Mouse (Mus musculus) spleen, postnatal 14 days (tissue): ENCODE data around the gene Plagl1.
A peak's percentile ranks its signal among the peaks of the same experiment; 100 is the strongest.

Experiments used
- DNase-seq, 2 experiments: peaks; one replicate each; pipeline ENCODE4 v3.0.0; 2021 to 2022; ENCODE audit warnings: low spot score in 2 of 2

Plagl1 gene

DNA sequence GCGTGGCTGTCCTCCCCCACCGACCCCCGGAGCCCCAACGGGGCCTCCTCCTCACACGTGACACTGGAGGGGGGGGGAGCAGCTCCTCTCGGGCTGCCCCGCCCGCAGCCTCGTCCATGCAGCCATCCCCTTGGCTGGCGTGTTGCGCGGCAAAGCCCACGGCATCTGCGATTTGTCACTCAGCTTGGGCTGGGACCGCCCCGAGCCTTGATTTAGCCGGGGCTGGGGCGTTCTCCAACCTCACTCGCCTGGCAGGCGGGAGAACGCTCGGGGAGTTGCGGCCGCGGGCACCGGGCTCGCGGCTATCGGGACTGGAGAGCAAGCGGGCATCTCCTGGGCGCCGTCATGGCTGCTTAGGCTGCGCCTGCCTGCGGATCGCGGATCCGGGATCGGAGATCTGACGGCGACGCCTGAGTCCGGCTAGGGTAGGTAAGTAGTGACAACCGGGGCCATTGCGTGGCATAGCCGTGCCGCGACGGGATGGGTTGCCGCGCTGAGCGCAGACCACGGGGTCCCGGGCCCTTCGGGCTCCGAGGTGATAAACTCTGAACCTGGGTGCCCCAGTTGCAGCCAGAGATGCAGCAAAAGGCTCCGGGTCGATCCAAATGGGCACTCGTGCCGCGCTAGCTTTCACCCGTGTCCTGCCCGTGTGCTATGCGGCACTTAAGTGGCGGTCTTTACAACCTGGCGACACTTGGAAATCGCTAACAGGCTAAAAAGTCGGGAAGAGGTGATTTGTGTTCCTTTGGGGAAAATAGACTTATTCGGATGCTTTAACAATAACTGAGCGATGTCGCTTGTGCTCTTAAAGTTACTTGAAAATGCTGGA lies 30.5 kb downstream of the Plagl1 start:
- DNase-seq = peak; percentile 3 to 9

DNA sequence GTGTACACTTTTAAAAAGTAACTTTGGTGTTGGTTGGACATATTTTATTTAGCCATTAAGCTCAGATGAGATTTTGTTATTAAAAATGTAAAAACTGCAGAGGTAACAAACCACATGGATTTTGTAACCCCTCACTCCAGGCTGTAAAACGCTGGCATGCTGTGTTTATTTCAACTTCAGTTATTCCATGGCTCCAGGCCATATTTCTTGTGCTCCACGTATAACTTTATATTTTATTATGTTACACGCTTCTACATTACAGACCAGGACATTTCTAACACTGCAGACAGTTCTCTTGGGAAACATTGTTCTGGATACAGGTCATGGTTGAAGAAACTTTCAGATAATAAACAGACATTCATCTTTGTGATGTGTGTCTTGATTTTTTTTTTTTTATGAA lies 32.7 kb downstream of the Plagl1 start:
- DNase-seq = no peak

DNA sequence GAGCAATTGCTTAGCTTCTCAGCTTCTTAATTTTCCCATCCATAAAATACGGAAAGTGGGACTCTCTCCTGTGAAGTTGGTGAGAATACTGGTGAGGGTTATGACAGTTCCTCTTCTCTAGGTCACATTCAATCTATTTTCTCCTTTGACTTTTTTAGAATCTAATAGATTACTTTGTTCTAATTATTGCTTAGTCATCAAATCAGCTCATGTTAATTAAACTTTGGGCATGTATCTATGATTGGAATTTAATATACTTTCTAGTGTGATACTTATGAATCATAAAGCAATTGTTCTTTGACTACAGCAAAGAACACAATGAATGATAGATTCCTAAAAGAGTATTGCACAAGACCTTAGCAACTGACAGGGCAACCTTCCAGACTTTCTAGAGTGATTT lies 38.6 kb downstream of the Plagl1 start:
- DNase-seq = no peak

DNA sequence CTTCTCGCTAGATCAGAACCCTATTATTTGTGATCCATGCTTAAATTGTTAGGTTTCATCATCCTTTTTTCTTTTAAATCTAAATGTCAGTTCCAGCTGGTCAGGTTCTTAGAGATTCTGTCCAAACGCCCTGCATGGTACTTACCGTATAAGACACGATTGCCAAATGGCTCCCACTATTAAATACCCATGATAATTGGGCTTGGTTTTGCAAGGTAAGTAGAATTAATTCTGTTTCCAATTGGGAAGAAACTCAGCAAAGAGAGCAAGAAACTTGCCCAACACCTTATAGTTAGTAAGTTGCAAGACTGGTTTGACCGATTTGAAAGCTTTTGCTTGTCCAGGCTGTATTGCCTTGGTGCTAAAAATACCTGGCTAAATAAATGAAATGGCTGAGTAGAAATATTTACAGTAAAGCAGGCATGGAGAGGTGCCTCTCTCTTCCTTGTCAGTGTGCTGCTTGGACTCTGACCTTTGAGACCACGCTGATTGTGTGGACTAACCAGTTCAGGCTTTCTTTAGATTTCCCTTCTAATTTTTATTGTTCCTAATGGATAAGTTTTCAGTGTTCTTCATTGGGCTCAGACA lies 39.9 kb downstream of the Plagl1 start:
- DNase-seq = no peak

DNA sequence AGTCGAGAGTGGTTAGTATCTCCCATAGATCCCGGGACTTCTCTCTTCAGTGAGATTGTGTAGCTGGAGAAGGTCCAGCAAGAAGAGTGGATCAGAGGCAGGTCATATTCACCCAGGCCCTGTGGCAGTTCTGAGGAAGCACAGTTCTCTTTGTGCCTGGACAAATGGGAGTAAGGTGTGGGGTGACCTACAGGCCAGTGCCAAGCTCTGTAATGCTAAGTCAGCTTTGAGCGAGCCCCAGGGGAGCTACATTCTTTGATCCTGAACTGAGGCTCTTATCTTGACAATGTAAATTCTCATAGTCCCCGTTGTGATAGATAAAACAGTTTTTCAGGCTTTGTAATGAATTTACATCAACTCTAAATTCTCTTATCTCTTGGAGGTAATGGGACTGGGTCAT lies 42.1 kb downstream of the Plagl1 start:
- no peak for DNase-seq

DNA sequence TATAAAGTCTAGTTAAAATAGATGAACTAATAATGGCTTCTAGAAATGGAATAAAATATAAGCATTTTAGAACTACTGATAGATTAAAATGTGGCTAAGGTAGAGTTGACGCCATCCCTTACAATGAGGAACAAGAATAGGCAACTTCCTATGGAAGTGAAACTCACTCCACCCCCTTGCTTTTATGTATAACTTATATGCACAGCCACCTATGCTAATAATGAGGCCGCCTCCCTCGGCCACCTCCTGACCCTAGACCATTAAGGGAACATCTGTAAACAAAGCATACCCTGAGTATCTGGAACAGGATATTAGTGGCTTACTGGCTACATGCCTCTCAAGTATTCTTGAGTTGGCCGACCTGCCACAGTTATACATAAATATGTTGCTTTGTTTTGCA lies 43.5 kb downstream of the Plagl1 start:
- DNase-seq = no peak

DNA sequence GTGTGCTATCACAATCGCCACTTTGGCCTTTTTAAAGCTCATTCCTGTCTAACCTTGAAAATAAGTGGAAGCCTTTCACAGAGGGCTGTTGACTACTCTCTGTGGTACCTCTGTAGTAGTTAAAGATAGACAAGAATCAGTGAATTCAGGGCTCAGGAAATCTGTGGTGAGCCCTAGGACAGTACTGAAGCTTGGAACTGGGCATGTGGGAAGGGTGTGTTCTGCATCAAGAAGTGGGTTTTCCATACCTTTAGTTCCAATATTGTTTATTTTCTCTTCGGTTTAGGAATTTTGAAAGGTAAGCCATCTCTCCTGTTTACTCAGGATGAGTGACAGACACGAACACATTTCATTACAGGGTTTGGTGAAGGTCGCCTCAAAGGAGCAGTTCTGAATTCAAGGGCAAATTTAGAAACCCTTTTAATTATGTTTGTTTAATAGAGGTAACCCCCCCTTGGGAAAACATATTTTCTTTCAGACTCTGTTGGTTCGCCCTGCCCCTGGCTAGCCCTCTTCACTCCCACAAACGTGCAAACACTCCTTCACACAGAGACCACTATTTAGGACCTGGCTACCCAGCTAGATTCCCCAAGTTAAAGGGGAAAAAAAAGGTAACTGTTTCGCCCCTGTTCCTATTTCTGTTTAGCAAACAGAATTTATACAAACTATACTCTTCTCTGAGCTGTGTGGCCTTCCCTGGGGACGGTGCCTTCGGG lies 46.8 kb downstream of the Plagl1 start:
- DNase-seq = no peak

DNA sequence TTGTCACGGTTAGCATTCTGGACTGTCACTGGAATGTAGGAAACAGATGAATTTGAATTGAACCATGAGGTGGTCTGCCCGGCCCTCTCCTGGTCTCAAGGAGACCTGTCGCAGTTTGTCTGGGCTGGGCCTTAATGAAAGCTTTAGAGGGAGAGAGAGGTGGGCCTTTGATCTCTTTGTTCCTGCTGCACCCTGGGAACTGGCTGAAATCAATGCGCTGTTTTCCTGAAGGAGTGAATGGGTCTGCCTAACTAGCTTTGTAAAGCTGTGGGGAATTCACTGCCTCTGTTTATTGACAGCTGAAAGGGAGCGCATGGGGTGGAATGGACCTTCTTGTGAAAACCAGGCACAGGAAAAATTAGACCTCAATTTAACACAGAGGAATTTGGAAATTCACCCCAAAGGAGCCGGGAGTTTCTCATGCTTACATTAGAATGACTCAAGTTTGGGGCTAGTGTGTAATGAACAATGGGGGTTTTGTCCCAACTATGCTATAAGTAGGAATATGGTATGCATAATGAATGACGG lies 47.8 kb downstream of the Plagl1 start:
- no peak for DNase-seq

DNA sequence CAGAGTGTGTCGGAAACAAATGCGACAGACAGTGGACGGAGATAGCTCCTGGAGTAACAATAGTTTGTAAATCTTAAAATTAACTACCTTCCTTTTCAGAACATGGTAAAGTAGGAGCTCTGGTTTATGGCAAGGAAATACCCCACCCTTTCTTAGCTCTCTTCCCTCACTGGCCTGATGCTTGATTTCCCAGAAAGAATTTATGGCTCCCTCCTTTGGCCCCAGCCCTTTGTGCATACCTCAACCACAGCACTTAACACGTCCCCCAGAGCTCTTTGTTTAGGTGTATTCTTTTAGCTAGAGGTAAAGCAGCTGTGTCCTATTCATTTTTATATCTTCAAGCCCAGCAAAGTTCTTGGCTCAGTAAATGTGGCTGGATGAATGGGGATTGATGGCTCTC lies 48.5 kb downstream of the Plagl1 start:
- DNase-seq = no peak

DNA sequence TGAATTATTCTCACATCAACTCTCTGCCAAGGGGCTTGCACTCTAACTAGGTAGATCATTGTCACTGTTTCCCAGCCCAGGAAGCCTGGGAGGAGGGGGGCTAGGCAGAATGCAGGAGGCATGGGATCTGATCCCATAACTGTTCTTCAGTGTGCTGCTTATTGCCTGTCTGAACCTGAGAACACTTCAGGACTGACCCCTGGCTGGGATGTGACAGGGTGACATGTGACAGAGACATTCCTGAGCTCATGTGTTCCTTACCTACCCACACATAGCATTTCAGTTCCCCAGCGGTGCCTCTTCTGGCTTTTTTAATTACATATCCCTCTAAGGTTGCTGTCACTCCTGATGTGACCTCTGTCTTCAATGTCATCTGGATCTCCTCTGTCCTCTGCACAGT lies 49.5 kb downstream of the Plagl1 start:
- no peak for DNase-seq

DNA sequence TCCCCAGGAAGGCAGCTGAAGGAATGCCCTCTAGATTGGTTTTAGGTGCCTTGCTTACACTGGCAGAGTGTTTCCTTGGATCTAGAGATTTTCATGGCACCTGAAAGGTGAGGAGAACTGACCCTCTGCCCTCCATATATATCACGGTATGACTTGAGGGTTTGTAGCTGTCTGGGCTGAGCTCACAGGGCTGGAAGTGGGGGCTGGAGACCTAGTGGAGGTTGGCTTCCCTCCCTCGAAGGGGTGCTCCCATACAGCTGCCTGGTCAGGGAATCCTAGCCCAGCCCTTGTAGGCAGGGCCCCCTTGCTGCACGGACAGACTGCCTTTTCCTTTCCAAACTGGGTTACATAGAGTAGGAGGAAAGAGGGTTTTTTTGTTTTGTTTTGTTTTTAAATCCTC lies 52.5 kb downstream of the Plagl1 start:
- DNase-seq = no peak

DNA sequence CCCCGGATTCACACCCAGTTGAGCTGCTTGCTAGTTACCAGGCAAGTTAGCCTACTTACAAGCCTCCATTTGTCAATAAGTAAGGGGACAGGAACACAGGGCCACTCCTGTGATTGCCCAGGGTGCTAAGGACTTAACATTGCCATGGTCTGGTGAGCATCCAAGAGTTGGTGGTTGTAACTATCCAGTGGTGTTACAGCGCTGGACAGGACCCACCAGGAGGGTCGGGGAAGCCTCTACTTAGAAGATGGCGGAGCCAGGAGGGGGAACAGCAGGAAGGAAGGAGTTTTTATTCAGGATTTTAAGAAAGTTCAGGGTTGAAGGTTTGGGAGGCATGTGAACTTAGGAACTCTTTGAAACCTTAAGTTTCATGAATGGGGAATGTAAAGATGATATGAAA lies 53.3 kb downstream of the Plagl1 start:
- no peak for DNase-seq

DNA sequence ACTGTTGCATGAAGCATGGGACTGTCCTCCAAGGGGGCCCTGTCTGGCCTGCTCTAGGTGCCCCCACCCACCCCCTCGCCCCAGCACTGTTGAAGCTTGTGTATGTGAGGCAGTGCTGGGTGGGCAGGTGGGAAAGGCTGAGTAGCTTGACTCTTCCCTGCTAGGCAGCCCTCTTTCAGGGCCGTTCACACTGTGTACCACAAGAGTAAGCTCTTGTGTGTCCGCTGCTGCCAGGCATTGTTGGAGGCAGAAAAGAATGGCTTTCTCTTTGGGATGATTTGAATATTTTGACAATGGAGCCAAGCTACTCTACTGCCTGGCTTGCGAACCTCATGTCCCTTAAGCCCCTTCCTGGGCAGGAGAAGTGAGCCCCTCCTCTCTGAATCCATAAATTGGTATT lies 54.7 kb downstream of the Plagl1 start:
- DNase-seq = no peak

DNA sequence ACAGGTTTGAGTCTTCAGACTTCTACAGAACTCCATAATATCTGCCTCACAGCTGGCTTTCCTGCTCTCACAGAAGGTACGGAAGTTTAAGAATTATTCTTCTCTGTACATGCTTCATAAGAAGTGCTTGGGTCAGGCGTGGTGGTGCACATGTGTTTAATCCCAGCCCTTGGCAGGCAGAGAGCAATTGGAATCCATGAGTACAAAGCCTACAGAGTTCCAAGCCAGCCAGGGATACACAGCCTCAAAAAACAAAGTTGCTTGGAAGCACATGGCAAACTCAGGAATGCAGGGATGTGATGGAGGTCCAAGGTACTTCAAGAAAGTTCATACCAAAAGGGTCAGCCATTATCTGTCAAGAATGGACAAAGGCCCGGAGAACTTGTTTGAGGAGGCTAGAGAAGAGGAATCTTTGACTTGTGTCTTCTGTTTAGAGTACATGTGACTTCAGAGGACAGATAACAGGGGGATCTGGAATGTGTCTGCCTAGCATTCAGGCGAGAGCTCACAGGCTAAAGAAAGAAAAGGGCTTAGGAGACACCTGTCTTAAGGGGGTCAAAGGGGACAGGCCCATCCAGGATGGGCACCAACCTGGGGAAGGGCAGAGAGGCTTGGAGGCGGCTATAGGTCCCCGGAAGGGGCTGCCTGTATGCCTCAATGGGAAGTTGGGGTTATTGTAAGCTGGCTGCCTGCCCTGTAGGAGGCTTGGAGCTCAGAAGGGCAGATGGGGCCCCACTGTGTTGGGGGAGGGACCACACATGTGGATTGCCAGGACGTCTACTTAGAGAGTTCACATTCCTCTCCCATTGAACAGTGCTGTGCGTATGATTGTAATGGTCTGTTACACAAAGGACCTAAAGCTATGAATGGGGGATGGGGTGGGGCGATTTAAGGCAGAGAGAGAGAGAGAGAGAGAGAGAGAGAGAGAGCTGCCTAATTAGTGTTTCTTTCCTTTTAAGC lies 56.7 kb downstream of the Plagl1 start:
- DNase-seq = no peak

DNA sequence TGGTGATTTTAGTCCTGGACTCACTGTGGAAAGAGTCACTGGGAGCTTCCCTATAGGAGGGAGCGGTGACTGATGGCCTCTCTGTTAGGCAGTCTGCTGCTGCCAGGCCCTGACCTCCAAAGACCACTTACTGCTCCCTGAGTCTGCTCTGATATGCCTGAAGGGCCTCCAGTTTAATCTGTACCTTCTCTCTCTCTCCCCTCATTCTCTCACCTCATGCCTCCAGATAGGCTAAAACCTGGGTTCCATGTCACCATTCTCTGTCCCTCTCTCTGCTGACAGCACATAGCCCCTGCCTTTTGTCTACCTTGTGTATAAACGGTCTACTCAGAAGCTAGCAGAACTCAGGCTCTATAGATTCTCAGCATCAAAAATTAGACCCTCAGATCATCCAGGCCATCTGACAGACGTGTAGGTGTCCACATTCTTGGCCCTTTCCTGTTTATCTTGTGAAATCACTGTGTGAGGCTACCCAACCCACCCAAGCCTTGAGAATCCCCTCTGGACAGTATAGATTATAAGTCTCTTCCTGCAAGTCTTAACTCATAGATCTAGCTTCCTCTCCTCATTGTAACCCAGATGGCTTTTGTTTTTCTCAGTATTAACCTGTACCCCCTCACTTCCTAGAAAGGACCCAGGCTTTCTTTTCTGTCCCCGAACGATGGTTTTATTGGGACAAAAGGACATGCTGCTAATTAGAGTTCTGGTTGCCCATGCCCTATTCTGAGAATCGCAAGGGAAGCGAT lies 57.9 kb downstream of the Plagl1 start:
- DNase-seq = no peak

DNA sequence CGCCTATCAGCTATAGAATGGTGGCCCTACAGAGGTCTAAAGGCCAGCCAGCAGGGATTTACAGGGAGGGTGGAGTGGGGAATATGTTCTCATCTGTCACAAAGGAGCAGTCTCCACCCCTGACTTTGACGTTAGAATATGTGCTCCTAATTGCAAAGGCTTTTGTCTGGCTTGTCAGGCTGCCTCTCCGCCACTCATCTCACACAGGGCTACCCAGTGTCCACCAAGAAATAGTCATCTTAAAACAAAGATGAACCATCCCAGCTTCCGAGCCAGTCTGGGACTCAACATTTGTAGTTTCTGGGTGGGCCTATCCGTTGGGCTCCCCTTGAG lies 58.4 kb downstream of the Plagl1 start:
- DNase-seq = no peak

DNA sequence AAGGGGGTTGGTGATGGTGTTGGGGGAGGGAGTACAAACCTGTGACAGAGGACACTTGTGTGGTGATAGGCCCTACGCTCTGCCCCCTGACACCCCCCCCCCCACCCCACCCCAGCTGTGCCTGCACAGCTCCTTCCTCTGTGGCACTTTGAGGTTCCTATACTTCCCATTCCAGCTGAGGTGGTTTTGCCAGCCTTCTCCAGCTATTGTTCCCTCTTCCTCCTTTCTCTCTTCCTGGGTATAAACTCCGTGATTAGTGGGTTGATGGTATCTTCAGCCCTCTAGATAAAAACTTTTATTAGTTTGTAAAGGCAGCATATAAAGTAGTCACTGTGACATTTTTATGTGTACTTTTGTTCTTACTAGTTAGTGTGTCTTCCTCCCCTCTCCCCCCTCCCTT lies 59.0 kb downstream of the Plagl1 start:
- DNase-seq = no peak

DNA sequence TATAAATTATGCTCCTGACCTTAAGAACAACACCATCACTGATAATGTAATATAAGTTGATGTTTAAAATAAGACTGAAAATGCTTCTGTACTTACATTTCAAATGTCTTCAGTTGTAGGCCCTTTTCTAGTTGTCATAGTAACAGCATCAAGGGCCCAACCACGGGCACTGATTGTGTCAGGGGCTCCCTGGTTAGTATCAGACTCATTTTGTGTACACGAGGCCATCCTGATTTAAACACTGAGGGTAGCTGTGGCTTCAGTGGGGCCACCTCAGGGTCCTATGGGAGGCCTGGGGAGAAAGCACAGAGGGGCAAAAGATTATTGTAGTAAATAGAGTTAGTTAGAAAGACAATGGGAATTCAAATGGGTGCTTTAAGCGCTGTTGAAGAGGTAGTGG lies 65.5 kb downstream of the Plagl1 start:
- no peak for DNase-seq

DNA sequence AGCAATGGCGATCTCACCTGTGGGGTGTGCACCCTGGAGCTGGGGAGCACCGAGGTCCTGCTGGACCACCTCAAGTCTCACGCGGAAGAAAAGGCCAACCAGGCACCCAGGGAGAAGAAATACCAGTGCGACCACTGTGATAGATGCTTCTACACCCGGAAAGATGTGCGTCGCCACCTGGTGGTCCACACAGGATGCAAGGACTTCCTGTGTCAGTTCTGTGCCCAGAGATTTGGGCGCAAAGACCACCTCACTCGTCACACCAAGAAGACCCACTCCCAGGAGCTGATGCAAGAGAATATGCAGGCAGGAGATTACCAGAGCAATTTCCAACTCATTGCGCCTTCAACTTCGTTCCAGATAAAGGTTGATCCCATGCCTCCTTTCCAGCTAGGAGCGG lies 67.0 kb downstream of the Plagl1 start:
- DNase-seq = no peak

DNA sequence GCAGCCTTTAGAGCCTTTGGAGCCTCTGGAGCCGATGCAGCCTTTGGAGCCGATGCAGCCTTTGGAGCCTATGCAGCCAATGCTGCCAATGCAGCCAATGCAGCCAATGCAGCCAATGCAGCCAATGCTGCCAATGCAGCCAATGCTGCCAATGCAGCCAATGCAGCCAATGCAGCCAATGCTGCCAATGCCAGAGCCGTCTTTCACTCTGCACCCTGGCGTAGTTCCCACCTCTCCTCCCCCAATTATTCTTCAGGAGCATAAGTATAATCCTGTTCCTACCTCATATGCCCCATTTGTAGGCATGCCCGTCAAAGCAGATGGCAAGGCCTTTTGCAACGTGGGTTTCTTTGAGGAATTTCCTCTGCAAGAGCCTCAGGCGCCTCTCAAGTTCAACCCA lies 67.6 kb downstream of the Plagl1 start:
- no peak for DNase-seq

DNA sequence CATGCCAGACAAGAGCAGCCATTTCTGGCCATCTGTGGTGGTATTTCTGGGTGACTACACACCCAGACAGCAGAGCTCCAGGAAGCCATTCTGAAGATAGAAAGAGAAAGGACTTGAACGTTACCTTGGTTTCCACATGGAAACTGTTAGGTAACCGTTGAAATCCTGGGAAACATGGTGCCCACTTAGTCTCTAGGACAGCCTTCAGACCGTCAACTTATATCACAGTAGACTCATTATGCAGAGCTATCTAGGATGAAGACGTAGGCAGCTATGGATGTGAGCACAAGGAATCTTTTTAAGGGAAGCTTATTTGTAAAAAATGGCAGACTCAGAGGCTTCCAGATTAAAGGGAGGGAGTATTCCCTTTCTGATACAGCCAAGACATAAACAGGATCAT lies 73.5 kb downstream of the Plagl1 start:
- no peak for DNase-seq
